Mouse (Mus musculus): ENCODE measurements around the gene Fcamr.

Gene Fcamr

GRCm38 (mm10) chr1:130802976-130803375 lies 2.3 kb downstream of the Fcamr start:
- no peak for DNase-seq

GRCm38 (mm10) chr1:130804279-130804678 lies 3.6 kb downstream of the Fcamr start:
- no peak for DNase-seq

- no peak for DNase-seq
Measured at GRCm38 (mm10) chr1:130810906-130811305, 10.2 kb downstream of the Fcamr start.

- DNase-seq = no peak
Measured at GRCm38 (mm10) chr1:130811316-130811715, 10.6 kb downstream of the Fcamr start.

- no peak for DNase-seq
Measured at GRCm38 (mm10) chr1:130819737-130820136, 19.0 kb downstream of the Fcamr start.

- DNase-seq = no peak
Measured at GRCm38 (mm10) chr1:130820316-130821148, 19.8 kb downstream of the Fcamr start.

- DNase-seq = no peak
Measured at GRCm38 (mm10) chr1:130821149-130821471, 20.4 kb downstream of the Fcamr start.

GRCm38 (mm10) chr1:130821911-130822625 lies 21.4 kb downstream of the Fcamr start:
- DNase-seq = no peak

GRCm38 (mm10) chr1:130826448-130826847 lies 25.7 kb downstream of the Fcamr start, which contains the start of gene Pigr:
Pigr (plus strand) TSS chr1:130826684.
- no peak for DNase-seq

- DNase-seq = peak; percentile 45 to 67
Measured at GRCm38 (mm10) chr1:130828656-130829055, 28.0 kb downstream of the Fcamr start.

- peak; percentile 19 to 47 for DNase-seq
Measured at GRCm38 (mm10) chr1:130829906-130830830, 29.5 kb downstream of the Fcamr start.

GRCm38 (mm10) chr1:130832230-130833149 lies 31.8 kb downstream of the Fcamr start:
- DNase-seq = no peak

GRCm38 (mm10) chr1:130835161-130835936 lies 34.6 kb downstream of the Fcamr start:
- DNase-seq = peak; percentile 74 to 83

- DNase-seq = peak in 1 of 2 experiments; percentile 58
Measured at GRCm38 (mm10) chr1:130838288-130838687, 37.6 kb downstream of the Fcamr start.

GRCm38 (mm10) chr1:130840599-130841379 lies 40.1 kb downstream of the Fcamr start:
- no peak for DNase-seq

GRCm38 (mm10) chr1:130841621-130842020 lies 40.9 kb downstream of the Fcamr start:
- DNase-seq = no peak

GRCm38 (mm10) chr1:130844516-130844915 lies 43.8 kb downstream of the Fcamr start:
- no peak for DNase-seq

- no peak for DNase-seq
Measured at GRCm38 (mm10) chr1:130849530-130850214, 49.0 kb downstream of the Fcamr start.

- DNase-seq = no peak
Measured at GRCm38 (mm10) chr1:130850405-130850804, 49.7 kb downstream of the Fcamr start.

- no peak for DNase-seq
Measured at GRCm38 (mm10) chr1:130854819-130855218, 54.1 kb downstream of the Fcamr start.
